Mouse (Mus musculus): ENCODE results near the gene Rps7. TPM values are rescaled to one million over a fixed set of nuclear protein-coding genes. Genes with fewer than 3 reads are reported as not detected.

The Rps7 gene
- polyA plus RNA-seq, 1 experiment from 2014 or later, result 822 TPM

GRCm38 (mm10) chr12:28587949-28588348 is 47.8 kb downstream of the Rps7 start:
- H3K27me3 ChIP-seq (ENCODE audit: control insufficient read depth, insufficient read depth, low read length), result 0 out of 2 replicates have a peak, but pooled peaks cover 4% of the 10 kb centered on the region
- 85% methylated on average over 6 of the region's 6 CpGs for whole genome bisulfite sequencing
- H3K4me1 ChIP-seq (ENCODE audit: control insufficient read depth, insufficient read depth, low read length), result no peaks in the 10 kb centered on the region
- H3K36me3 ChIP-seq (ENCODE audit: control insufficient read depth, insufficient read depth, low read length), result no peaks in the 10 kb centered on the region
- no peaks in the 10 kb centered on the region for H3K9me3 ChIP-seq (ENCODE audit: control insufficient read depth, low read length)
- H3K4me2 ChIP-seq (ENCODE audit: low read depth, severe bottlenecking), result no peak overlapping the region
- no peak overlapping the region for H3K27ac ChIP-seq (replicated peaks; ENCODE audit: low read depth, low read length)
- ATAC-seq (ENCODE audit: insufficient number of reproducible peaks, low FRiP score, low TSS enrichment, low read depth), result no peak
- H3K9ac ChIP-seq (ENCODE audit: low read length), result no peak overlapping the region
- H3K4me3 ChIP-seq (ENCODE audit: low read depth, low read length), result no peak overlapping the region
- DNase-seq (ENCODE audit: low spot score), result no peak

GRCm38 (mm10) chr12:28584036-28584435 is 51.7 kb downstream of the Rps7 start:
- WGBS, result 61% methylated on average over 3 of the region's 3 CpGs
- Histone ChIP-seq H3K4me2 (ENCODE audit: low read depth, severe bottlenecking) (no peak overlapping the region), H3K9me3 (ENCODE audit: control insufficient read depth, low read length) (no peaks in the 10 kb centered on the region), H3K27me3 (ENCODE audit: control insufficient read depth, insufficient read depth, low read length) (0 out of 2 replicates have a peak, but pooled peaks cover 4% of the 10 kb centered on the region), H3K27ac (replicated peaks; ENCODE audit: low read depth, low read length) (no peak overlapping the region), H3K9ac (ENCODE audit: low read length) (no peak overlapping the region), H3K36me3 (ENCODE audit: control insufficient read depth, insufficient read depth, low read length) (no peaks in the 10 kb centered on the region), H3K4me3 (ENCODE audit: low read depth, low read length) (no peak overlapping the region), H3K4me1 (ENCODE audit: control insufficient read depth, insufficient read depth, low read length) (no peaks in the 10 kb centered on the region)
- DNase-seq (ENCODE audit: low spot score) (no peak), ATAC-seq (ENCODE audit: insufficient number of reproducible peaks, low FRiP score, low TSS enrichment, low read depth) (no peak)

DNA sequence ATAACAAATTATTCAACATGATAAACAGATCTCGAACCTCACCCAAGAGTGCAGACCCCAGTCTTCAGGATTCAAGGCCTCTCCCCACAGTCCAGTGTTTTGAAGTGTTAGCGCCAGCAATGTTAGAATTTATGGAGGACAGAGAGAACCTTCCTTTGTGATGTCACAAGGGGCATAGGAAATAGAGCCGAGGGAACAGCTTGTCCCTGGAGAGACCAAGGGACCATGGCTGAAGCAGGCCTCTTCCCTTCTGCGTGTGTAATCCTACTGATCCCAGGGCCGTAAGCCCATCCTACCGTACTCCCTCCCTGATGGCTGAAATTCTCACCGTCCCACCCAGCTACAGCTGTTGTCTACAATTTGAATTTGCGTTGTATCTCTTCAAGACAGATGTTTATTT is 53.3 kb downstream of the Rps7 start, which contains the start of gene Allc:
TSS of gene Allc (minus strand) at position 101 of the 400 bp plus-strand sequence.
- no peak within 1 kb of the TSS for H3K27ac ChIP-seq (replicated peaks; ENCODE audit: low read depth, low read length)
- no peaks in the 10 kb centered on the region for H3K9me3 ChIP-seq (ENCODE audit: control insufficient read depth, low read length)
- WGBS, result 88% methylated on average over 8 of the region's 8 CpGs
- H3K36me3 ChIP-seq (ENCODE audit: control insufficient read depth, insufficient read depth, low read length), result no peaks in the 10 kb centered on the region
- no peak within 1 kb of the TSS for H3K4me2 ChIP-seq (ENCODE audit: low read depth, severe bottlenecking)
- no peak within 1 kb of the TSS for H3K9ac ChIP-seq (ENCODE audit: low read length)
- no peaks in the 10 kb centered on the region for H3K27me3 ChIP-seq (ENCODE audit: control insufficient read depth, insufficient read depth, low read length)
- DNase-seq (ENCODE audit: low spot score), result no peak
- no peak for ATAC-seq (ENCODE audit: insufficient number of reproducible peaks, low FRiP score, low TSS enrichment, low read depth)
- H3K4me1 ChIP-seq (ENCODE audit: control insufficient read depth, insufficient read depth, low read length), result no peaks in the 10 kb centered on the region
- H3K4me3 ChIP-seq (ENCODE audit: low read depth, low read length), result no peak within 1 kb of the TSS

Small RNA genes lying within 50 kb of the gene (microRNA-seq; reads per million reads assigned to microRNA genes)
- not detected for gene Mir6937

Other genes starting within 250 kb of the Rps7 start
- not detected in 2 replicates for gene Dcdc2c, start 83.6 kb downstream of the Rps7 start, polyA plus RNA-seq (2014; fragmentation: Nextera tagmentation; extraction: Ambion mirVana)
- gene Allc, start 53.4 kb downstream of the Rps7 start, polyA plus RNA-seq (2014; fragmentation: Nextera tagmentation; extraction: Ambion mirVana), result not detected in 2 replicates
- 0.21 and 0.24 TPM in 2 replicates for gene Colec11, start 12.6 kb downstream of the Rps7 start, polyA plus RNA-seq (2014; fragmentation: Nextera tagmentation; extraction: Ambion mirVana)
- 32.5 and 33.7 TPM in 2 replicates for gene Rnaseh1, start 13.6 kb upstream of the Rps7 start, polyA plus RNA-seq (2014; fragmentation: Nextera tagmentation; extraction: Ambion mirVana)
- gene Adi1, start 39.3 kb upstream of the Rps7 start, polyA plus RNA-seq (2014; fragmentation: Nextera tagmentation; extraction: Ambion mirVana), result 71.1 and 72.1 TPM in 2 replicates
- gene Trappc12, start 114.5 kb upstream of the Rps7 start, polyA plus RNA-seq (2014; fragmentation: Nextera tagmentation; extraction: Ambion mirVana), result 37.6 and 42.5 TPM in 2 replicates
- 30.9 and 37.7 TPM in 2 replicates for gene Eipr1, start 115.8 kb upstream of the Rps7 start, polyA plus RNA-seq (2014; fragmentation: Nextera tagmentation; extraction: Ambion mirVana)

Measured in limb, embryonic 11.5 days (tissue).